Comparison of ENCODE assay signal across 15 mouse cellular contexts in the genomic region with DNA sequence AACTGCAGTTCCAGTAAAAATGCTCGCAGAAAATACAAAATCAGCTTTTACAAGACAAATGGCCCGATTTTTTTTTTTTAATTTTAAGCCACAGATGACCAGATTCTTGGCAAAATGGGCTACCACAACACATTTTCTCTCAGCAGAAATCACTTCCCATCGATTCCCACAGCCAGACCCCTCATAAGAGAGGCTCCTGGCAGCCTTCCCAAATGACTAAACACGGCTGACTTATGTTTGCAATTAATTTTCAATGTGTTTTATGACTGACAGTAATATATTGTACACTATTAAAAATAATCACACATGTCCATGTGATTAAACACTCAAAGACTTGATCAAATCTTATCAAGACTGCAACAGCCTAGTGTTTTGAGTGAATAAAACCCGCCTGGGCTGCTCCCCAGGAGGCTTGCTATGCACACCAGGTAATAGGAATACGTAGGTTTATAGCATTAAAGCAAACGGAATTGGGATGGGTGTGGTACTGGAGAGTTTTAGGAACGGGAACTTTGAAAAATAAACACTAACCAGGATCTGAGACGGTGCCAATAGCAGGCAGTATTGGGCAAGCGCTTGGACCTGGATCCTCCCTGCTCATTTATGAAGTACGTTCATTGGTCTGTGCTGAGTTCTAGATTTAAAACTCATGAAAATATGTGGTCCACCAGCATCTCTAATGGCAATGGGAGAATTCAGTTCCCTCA.
DNase-seq lines count a peak whose midpoint lies in the region; ATAC-seq lines count a peak whose summit lies in the region.
"Had no signal": no experiment of that assay in that cellular context is flagged by ENCODE, and none has a peak within 500 bp of the region (broad histone marks: within the 10 kb centered on the region; RNA-seq: fewer than 3 reads in every experiment).

No protein-coding gene starts in this region.

- ATAC-seq in hindbrain, embryonic 12.5 days (ENCODE audit: low FRiP score), result no peak
- ATAC-seq in inflammation-experienced regulatory T-cells, adult 6 months, result no peak
- ATAC-seq: liver, embryonic 12.5 days had no signal

- WGBS in hindbrain, embryonic 12.5 days, result 78% methylated on average over 11 of the region's 11 CpGs

- no peaks in the 10 kb centered on the region for H3K9me3 ChIP-seq in hindbrain, embryonic 12.5 days (replicated peaks)
- H3K9me3 ChIP-seq: embryonic facial prominence, embryonic 15.5 days; G1E; liver, embryonic 12.5 days; megakaryocyte, embryonic 14.5 days had no signal

- H3K4me3 ChIP-seq in hindbrain, embryonic 12.5 days, result no peak overlapping the region
- H3K4me3 ChIP-seq: embryonic facial prominence, embryonic 15.5 days; liver, embryonic 12.5 days; megakaryocyte, embryonic 14.5 days had no signal

- H3K4me2 ChIP-seq in hindbrain, embryonic 12.5 days (replicated peaks), result no peak overlapping the region
- H3K4me2 ChIP-seq: embryonic facial prominence, embryonic 15.5 days; liver, embryonic 12.5 days had no signal

- no peaks in the 10 kb centered on the region for H3K36me3 ChIP-seq in hindbrain, embryonic 12.5 days
- H3K36me3 ChIP-seq: embryonic facial prominence, embryonic 15.5 days; G1E; liver, embryonic 12.5 days had no signal

- peaks cover 7% of the 10 kb centered on the region for H3K4me1 ChIP-seq in hindbrain, embryonic 12.5 days
- H3K4me1 ChIP-seq: megakaryocyte, embryonic 14.5 days had no signal

- H3K9ac ChIP-seq in hindbrain, embryonic 12.5 days, result no peak overlapping the region
- H3K9ac ChIP-seq: embryonic facial prominence, embryonic 15.5 days; liver, embryonic 12.5 days had no signal

- no peak overlapping the region for H3K27ac ChIP-seq in hindbrain, embryonic 12.5 days
- H3K27ac ChIP-seq: embryonic facial prominence, embryonic 15.5 days; liver, embryonic 12.5 days had no signal

- no peaks in the 10 kb centered on the region for H3K27me3 ChIP-seq in hindbrain, embryonic 12.5 days
- H3K27me3 ChIP-seq: embryonic facial prominence, embryonic 15.5 days; liver, embryonic 12.5 days; megakaryocyte, embryonic 14.5 days had no signal

- DNase-seq in gastrocnemius, adult 18-20 months (ENCODE audit: low spot score), result peak; percentile 10
- no peak for DNase-seq in gastrocnemius, postnatal 25 days
- peak; percentile 42 to 62 for DNase-seq in lung, adult 18-20 months
- no peak for DNase-seq in lung, postnatal 4 days
- peak; percentile 32 for DNase-seq in brain, embryonic 18.5 days (ENCODE audit: low read depth, low spot score)
- peak; percentile 54 for DNase-seq in lung, postnatal 25 days (ENCODE audit: low spot score)
- DNase-seq: cerebellum, adult 2 months; heart, postnatal 36 days; kidney, postnatal 25 days had no signal

Comparison
In these comparisons a context has a peak if more than half of its experiments do, and no peak if none do; other contexts are left out.
1. DNase-seq: peak in gastrocnemius, adult 18-20 months (single experiment), lung, adult 18-20 months (2 of 2), brain, embryonic 18.5 days (single experiment) and lung, postnatal 25 days (single experiment); none in gastrocnemius, postnatal 25 days (single experiment) and lung, postnatal 4 days (0 of 2).